Mouse (Mus musculus) midbrain, embryonic 10.5 days (tissue): Measurements from ENCODE around the gene Hist1h2ap. TPM values are rescaled to one million over a fixed set of nuclear protein-coding genes. Genes with fewer than 3 reads are reported as not detected.
"Not testable (repeated sequence)": the region's sequence is repeated elsewhere in the genome, so short reads cannot be mapped to it uniquely, and the experiment has no call there.

Source experiments
- DNase-seq: peaks from one replicate; pipeline ENCODE4 v3.0.0-alpha.2; 2017; ENCODE audit warnings: low spot score
- H3K27ac ChIP-seq: fragments of 300-500 bp; sonication (generic); replicated peaks from 2 replicates; pipeline ENCODE4 v1.5.1; 2016; ENCODE audit warnings: mild to moderate bottlenecking
- H3K27me3 ChIP-seq: fragments of 300-500 bp; sonication (generic); 2 replicates; pipeline ENCODE4 v1.6.1; 2016; ENCODE audit warnings: low read depth, mild to moderate bottlenecking; ENCODE audit not compliant: poor library complexity, severe bottlenecking
- H3K36me3 ChIP-seq: fragments of 300-500 bp; sonication (generic); 2 replicates; pipeline ENCODE4 v1.6.1; 2016; ENCODE audit warnings: mild to moderate bottlenecking, moderate library complexity
- H3K4me1 ChIP-seq: fragments of 300-500 bp; sonication (generic); 2 replicates; pipeline ENCODE4 v1.6.1; 2016
- H3K4me3 ChIP-seq: fragments of 300-500 bp; sonication (generic); 2 replicates; pipeline ENCODE4 v1.5.1; 2016; ENCODE audit warnings: mild to moderate bottlenecking, moderate library complexity
- H3K9me3 ChIP-seq: fragments of 300-500 bp; sonication (generic); replicated peaks from 2 replicates; pipeline ENCODE4 v1.6.1; 2016; ENCODE audit warnings: mild to moderate bottlenecking
- WGBS: fragments of 180-500 bp; shearing (Covaris S2); methylation state at CpG from one replicate; pipeline ENCODE4 v1.1.7; 2016; 5-methylcytosine and 5-hydroxymethylcytosine counted together
- polyA plus RNA-seq: library from polyadenylated mRNA; unstranded; fragments of >200 nt; fragmentation: Nextera tagmentation; extraction: Ambion mirVana; gene quantifications from 2 replicates; pipeline ENCODE4 v1.2.1, GENCODE M21; 2016

Hist1h2ap gene
- polyA plus RNA-seq, 1 experiment from 2014 or later, result 6,710 TPM

DNA sequence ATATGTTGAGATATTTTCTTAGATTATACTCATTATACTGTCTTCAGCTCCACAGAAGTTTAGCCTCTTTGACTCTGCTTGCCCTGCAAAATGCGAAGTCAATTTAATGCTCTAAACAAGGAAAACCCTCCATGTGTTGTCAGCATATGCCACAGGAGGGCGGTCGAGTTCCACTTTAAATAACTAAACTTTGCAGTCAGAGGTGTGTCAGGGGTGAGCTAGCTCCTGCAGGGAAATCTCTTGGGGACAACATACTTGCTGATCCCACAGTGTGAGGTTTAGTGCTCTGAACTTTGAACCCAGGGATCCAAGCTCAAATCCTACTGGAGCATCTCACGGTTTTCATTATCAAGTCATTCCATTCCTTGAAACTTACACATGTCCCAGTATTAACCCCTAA is 7.2 kb upstream of the Hist1h2ap start:
- H3K27ac ChIP-seq, H3K4me3 ChIP-seq, H3K27me3 ChIP-seq, H3K4me1 ChIP-seq, DNase-seq, H3K36me3 ChIP-seq, H3K9me3 ChIP-seq: not testable (repeated sequence)
- WGBS, result no CpG with 5 or more reads among the region's 4 CpGs

DNA sequence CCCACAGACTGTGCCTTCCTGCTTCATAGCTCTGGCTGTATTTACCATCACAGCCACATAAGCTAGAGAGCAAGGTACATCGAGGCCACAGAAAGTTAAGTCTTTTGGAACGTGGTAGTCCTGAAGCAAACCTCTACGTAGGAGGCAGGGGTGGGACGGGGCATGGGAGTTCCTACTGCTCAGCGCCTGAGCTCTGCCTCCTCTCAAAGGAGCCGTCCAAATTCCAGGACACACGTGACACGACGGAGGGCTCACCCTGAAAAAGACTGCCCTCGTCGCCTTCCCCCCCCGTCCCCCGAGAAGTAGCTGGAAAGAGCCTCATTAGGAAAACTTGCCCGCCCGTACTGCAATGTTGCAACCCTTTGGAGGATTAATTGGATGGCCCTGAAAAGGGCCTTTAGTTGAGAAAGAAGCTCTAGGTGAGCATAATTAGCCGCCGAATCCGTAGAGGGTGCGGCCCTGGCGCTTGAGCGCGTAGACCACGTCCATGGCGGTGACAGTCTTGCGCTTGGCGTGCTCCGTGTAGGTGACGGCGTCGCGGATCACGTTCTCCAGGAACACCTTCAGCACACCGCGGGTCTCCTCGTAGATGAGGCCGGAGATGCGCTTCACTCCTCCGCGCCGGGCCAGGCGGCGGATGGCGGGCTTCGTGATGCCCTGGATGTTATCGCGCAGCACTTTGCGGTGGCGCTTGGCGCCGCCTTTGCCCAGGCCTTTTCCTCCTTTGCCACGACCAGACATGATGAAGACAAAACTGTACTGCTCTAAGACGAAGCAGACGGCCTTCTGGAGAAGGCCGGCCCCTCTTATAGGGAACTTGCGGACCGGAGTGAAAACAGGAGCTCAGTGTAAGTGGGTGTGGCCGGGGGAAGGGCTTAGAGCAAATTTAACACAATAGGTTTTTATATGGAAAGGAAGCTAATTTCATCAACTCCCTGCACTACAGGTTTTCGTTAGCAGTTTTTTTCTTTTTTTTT is 1.6 kb downstream of the Hist1h2ap start, which contains the start of gene Hist1h4n:
Hist1h4n (minus strand) TSS at position 779 of the 977 bp plus-strand sequence.
- H3K36me3 ChIP-seq, H3K9me3 ChIP-seq, H3K27ac ChIP-seq, H3K4me1 ChIP-seq, H3K27me3 ChIP-seq, DNase-seq: not testable (repeated sequence)
- WGBS, result under 1% methylated on average over 24 of the region's 58 CpGs
- H3K4me3 ChIP-seq, result peak within 1 kb of the TSS; percentile 40

DNA sequence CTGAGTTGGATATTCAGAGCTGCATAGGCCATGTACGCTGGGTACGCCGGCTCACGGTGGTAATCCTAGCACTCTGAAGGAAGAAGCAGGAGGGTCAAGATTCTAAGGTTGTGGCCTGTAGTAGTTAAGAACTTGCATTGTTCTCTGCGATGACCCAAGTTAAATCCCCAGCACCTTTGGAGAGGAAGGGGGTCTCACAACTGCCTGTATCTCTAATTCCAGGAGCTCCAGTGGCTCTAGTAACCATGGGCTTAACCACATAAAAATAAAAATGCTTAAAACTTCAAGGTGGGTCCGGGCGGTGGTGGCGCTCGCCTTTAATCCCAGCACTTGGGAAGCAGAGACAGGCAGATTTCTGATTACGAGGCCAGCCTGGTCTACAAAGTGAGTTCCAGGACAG is 3.0 kb downstream of the Hist1h2ap start:
- H3K27ac ChIP-seq, result peak overlapping the region; percentile 63
- DNase-seq, result peak; percentile 14

DNA sequence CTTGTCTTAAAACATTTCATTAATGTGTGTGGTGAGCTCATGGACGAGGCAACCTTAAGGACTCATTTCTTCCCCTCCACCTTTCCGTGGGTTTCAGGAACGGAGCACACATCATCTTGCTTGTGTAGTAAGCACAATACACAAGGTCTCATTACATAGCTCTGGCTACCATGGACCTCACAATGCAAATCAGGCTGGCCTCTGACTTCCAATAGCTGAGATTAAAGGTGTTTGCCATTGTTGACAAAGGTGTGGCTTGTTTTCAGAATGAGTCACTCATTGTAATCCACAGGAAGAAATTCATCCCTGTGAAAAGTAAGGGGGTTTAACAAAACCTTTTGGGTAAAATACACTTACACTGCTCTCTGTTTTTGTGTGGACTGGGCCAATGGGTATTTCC is 4.8 kb downstream of the Hist1h2ap start:
- WGBS, result 89% methylated on average over 3 of the region's 3 CpGs
- Histone ChIP-seq H3K4me1 (0 out of 2 replicates have a peak, but pooled peaks cover 4% of the 10 kb centered on the region), H3K36me3 (peaks cover 4% of the 10 kb centered on the region; the same call in 1 of the 2 replicates), H3K9me3 (no peaks in the 10 kb centered on the region), H3K27me3 (no peaks in the 10 kb centered on the region), H3K4me3 (no peak overlapping the region), H3K27ac (peak overlapping the region; percentile 49; the same call in 1 of the 2 replicates)
- DNase-seq, result no peak

More for the DNA sequence above, 3.0 kb downstream of the Hist1h2ap start:
- Histone ChIP-seq H3K4me3 (peak overlapping the region; percentile 20; the same call in 1 of the 2 replicates), H3K36me3 (peaks cover 4% of the 10 kb centered on the region; the same call in 1 of the 2 replicates), H3K9me3 (no peaks in the 10 kb centered on the region), H3K27me3 (no peaks in the 10 kb centered on the region), H3K4me1 (0 out of 2 replicates have a peak, but pooled peaks cover 4% of the 10 kb centered on the region)
- 89% methylated on average over 10 of the region's 10 CpGs for WGBS

DNA sequence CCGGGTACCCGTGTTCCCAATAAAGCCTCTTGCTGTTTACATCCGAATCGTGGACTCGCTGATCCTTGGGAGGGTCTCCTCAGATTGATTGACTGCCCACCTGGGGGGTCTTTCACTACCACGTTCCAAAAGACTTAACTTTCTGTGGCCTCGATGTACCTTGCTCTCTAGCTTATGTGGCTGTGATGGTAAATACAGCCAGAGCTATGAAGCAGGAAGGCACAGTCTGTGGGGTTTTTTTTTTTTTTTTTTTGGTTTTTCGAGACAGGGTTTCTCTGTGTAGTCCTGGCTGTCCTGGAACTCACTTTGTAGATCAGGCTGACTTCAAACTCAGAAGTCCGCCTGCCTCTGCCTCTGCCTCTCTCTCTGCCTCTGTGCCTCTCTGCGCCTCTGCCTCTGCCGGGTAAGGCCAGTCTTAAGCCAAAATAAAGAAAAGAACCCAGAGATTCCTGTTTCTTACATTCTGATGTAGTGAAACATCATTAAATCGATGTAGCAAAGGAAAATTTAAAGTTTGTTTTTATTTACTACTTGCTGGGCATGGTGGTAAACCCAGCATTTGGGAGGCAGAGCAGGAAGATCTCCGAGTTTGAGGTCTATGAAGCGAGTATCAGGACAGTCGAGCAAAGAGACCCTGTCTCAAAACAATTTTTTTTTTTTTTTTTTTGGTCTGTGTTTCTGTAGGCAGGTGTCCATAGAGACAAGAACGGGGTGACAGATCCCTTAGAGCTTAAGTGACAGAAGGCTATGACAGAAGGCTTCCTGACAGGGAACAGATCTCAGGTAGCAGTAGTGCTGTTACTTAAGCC is 13.0 kb downstream of the Hist1h2ap start:
- H3K36me3 ChIP-seq, H3K4me1 ChIP-seq, DNase-seq, H3K9me3 ChIP-seq, H3K27ac ChIP-seq, H3K4me3 ChIP-seq, H3K27me3 ChIP-seq: not testable (repeated sequence)
- WGBS, result 76% methylated on average over 7 of the region's 16 CpGs

DNA sequence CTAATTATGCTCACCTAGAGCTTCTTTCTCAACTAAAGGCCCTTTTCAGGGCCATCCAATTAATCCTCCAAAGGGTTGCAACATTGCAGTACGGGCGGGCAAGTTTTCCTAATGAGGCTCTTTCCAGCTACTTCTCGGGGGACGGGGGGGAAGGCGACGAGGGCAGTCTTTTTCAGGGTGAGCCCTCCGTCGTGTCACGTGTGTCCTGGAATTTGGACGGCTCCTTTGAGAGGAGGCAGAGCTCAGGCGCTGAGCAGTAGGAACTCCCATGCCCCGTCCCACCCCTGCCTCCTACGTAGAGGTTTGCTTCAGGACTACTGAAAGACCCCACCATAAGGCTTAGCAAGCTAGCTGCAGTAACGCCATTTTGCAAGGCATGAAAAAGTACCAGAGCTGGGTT is 21.2 kb downstream of the Hist1h2ap start:
- H3K4me1 ChIP-seq, DNase-seq, H3K36me3 ChIP-seq, H3K9me3 ChIP-seq, H3K27me3 ChIP-seq: not testable (repeated sequence)
- under 1% methylated on average over 14 of the region's 14 CpGs for WGBS
- Histone ChIP-seq H3K4me3 (peak overlapping the region; percentile 40), H3K27ac (peak overlapping the region; percentile 71)

DNA sequence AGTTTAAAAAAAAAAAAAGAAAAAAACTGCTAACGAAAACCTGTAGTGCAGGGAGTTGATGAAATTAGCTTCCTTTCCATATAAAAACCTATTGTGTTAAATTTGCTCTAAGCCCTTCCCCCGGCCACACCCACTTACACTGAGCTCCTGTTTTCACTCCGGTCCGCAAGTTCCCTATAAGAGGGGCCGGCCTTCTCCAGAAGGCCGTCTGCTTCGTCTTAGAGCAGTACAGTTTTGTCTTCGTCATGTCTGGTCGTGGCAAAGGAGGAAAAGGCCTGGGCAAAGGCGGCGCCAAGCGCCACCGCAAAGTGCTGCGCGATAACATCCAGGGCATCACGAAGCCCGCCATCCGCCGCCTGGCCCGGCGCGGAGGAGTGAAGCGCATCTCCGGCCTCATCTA is 21.8 kb downstream of the Hist1h2ap start, which contains the start of gene Hist1h4m:
Hist1h4m (plus strand) TSS at position 208 of the 400 bp plus-strand sequence.
- not testable (repeated sequence) for DNase-seq, H3K27me3 ChIP-seq, H3K4me1 ChIP-seq, H3K36me3 ChIP-seq, H3K9me3 ChIP-seq
- no CpG with 5 or more reads among the region's 24 CpGs for WGBS
- peak within 1 kb of the TSS; percentile 71 for H3K27ac ChIP-seq
- peak within 1 kb of the TSS; percentile 40 for H3K4me3 ChIP-seq

DNA sequence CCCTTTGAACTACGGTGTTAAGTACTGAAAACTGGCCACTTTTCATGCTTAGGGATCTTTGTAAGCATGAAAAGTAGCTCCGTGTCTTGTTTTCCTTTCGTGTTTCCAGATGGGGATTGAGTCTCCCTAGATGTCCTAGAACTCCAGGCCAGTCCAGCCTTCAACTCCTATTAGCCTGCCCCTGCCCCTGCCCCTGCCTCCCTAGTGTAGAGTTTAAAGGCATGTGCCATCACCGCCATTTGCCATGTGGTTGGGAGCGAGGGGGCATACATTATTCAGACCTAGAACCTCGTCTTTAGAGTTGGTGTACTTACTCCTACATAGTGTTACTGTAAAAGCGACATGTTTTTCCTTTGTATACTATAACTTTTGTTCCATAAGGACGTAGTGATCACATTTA is 22.2 kb downstream of the Hist1h2ap start:
- DNase-seq, H3K27me3 ChIP-seq: not testable (repeated sequence)
- WGBS, result no CpG with 5 or more reads among the region's 8 CpGs

DNA sequence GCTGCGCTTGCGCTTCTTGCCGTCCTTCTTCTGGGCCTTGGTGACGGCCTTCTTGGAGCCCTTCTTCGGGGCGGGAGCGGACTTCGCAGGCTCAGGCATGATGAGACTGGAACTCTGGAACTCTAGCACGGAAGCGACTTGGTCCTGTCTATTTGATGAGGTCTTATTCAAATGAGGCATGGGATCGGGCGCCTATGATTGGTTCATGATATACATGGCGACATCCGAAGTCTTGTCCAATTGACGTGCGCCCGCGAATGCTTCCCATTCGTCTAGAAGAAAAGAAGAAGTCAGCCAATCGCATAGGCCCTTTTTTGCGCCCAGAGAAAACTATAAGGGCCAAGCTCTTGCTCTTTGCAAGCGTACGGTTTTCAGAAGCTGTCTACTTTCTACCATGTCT is 23.2 kb downstream of the Hist1h2ap start, which contains the start of the genes Hist1h2bq and Hist1h2ao:
Hist1h2bq (minus strand) TSS at position 125 of the 400 bp plus-strand sequence.
Hist1h2ao (plus strand) TSS at position 393 of the 400 bp plus-strand sequence.
- WGBS, result no CpG with 5 or more reads among the region's 23 CpGs
- not testable (repeated sequence) for H3K27me3 ChIP-seq, H3K36me3 ChIP-seq, DNase-seq, H3K27ac ChIP-seq, H3K4me1 ChIP-seq, H3K4me3 ChIP-seq, H3K9me3 ChIP-seq

More for the DNA sequence above, 22.2 kb downstream of the Hist1h2ap start:
- H3K4me3 ChIP-seq, H3K4me1 ChIP-seq, H3K27ac ChIP-seq, H3K36me3 ChIP-seq, H3K9me3 ChIP-seq: not testable (repeated sequence)

DNA sequence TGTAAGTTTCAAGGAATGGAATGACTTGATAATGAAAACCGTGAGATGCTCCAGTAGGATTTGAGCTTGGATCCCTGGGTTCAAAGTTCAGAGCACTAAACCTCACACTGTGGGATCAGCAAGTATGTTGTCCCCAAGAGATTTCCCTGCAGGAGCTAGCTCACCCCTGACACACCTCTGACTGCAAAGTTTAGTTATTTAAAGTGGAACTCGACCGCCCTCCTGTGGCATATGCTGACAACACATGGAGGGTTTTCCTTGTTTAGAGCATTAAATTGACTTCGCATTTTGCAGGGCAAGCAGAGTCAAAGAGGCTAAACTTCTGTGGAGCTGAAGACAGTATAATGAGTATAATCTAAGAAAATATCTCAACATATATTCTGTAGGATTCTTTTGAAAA is 30.2 kb downstream of the Hist1h2ap start:
- not testable (repeated sequence) for H3K4me1 ChIP-seq, H3K4me3 ChIP-seq, H3K9me3 ChIP-seq, H3K27me3 ChIP-seq, DNase-seq, H3K36me3 ChIP-seq, H3K27ac ChIP-seq
- no CpG with 5 or more reads among the region's 4 CpGs for WGBS

DNA sequence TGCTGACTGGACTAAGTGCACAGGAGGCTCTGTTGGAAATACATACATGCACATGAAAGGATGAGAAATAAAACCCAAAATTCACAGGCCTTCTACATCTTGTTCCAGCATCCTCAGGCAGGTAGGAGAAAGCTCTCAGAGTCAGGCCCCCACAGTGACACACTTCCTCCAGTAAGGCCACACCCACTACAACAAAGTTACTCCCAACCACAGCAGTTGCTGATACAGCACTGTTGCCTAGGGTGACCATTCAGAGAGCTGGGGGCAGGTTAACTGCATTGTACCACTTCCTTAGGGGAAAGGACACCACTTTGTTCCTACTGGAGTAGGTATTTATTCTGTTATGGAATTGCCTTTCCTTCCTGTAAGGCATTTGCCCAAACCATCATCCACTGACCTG is 36.1 kb downstream of the Hist1h2ap start:
- H3K4me1 ChIP-seq, H3K4me3 ChIP-seq, DNase-seq, H3K9me3 ChIP-seq, H3K27ac ChIP-seq, H3K36me3 ChIP-seq, H3K27me3 ChIP-seq: not testable (repeated sequence)

DNA sequence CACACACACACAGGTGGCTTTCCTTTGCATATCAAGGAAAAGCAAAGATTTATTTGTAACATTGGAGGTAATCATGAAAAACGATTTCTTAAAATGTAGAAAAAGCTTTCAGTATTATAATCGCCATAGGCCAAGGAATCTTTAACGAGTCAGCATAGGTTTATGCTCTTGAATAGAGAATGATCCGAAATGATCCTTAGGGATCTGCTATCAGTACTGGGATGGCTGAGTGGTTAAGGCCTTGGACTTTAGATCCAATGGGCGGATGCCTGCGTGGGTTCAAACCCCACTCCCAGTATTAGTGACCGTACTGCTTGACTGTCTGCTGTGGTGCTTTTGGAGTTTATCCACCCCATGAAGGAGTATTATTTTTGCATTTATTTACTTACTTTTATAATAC is 37.7 kb downstream of the Hist1h2ap start:
- H3K36me3 ChIP-seq, result no peaks in the 10 kb centered on the region
- no peak overlapping the region for H3K27ac ChIP-seq
- WGBS, result 89% methylated on average over 7 of the region's 7 CpGs
- no peaks in the 10 kb centered on the region for H3K27me3 ChIP-seq
- peaks cover 9% of the 10 kb centered on the region for H3K4me1 ChIP-seq
- no peaks in the 10 kb centered on the region for H3K9me3 ChIP-seq
- no peak overlapping the region for H3K4me3 ChIP-seq
- DNase-seq, result no peak
